Mouse (Mus musculus): ENCODE data around the gene Olfr1042. TPM values are rescaled to one million over a fixed set of nuclear protein-coding genes. Genes with fewer than 3 reads are reported as not detected.

Olfr1042 gene
- not detected for polyA plus RNA-seq (2014; fragmentation: Illumina TruSeq; extraction: RNeasy Lipid Tissue Mini Kit (QIAGEN cat#74804); ENCODE audit: insufficient read depth, low read depth, low replicate concordance)

GRCm38 (mm10) chr2:86161738-86162137 is at the start of gene Olfr1042:
Gene Olfr1042 (minus strand): TSS chr2:86161838.

GRCm38 (mm10) chr2:86202909-86203308 is 41.3 kb upstream of the Olfr1042 start, which contains the start of gene Olfr1045:
Gene Olfr1045 (minus strand): TSS chr2:86203009.

GRCm38 (mm10) chr2:86185583-86185982 is 23.9 kb upstream of the Olfr1042 start, which contains the start of gene Olfr52:
Gene Olfr52 (minus strand): TSS chr2:86185683.

GRCm38 (mm10) chr2:86177720-86178119 is 16.1 kb upstream of the Olfr1042 start, which contains the start of gene Olfr1044:
Gene Olfr1044 (minus strand): TSS chr2:86177820.

DNA sequence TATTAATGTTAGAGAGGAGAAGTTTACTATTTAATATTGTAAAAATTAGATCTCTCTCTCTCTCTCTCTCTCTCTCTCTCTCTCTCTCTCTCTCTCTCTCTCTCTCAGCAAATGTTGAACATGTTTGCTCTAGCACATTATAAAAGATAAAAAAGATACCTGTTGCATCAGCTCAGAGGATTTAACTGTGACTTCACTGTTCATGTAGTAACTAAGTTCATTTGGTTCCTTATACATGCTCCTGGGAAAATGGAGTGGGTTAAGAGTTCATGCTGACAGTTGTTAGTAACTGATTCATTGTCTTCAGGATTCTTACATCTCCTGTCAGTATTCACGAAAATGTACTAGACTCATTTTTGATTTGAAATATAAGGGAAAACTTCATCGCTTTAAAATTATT is 5.8 kb upstream of the Olfr1042 start, which contains the start of gene Olfr1043:
TSS of gene Olfr1043 (minus strand) at position 101 of the 400 bp plus-strand sequence.

DNA sequence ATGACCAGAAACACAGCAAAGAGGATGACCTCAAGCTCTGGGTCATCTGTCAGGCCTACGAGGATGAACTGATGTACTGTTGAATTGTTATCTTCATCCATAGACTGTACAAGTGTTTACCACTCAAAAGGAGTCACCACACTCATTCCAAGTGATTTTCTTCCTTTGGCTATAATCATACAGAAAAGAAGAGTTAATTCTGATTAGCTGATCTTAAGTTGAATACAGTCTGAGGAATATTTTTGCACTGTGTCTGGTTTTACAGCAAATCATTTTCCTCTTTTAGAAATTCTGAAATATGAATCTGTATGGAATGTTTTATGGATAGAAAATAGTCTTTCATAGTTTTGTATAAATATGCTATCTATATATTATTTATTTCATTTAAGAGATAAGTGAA is 15.0 kb downstream of the Olfr1042 start, which contains the start of gene Olfr1040:
TSS of gene Olfr1040 (minus strand) at position 101 of the 400 bp plus-strand sequence.

GRCm38 (mm10) chr2:86135828-86136227 is 25.8 kb downstream of the Olfr1042 start, which contains the start of gene Olfr1039:
Gene Olfr1039 (minus strand): TSS chr2:86135928.

Other genes with a start within 250 kb of the Olfr1042 start
- gene Olfr1025-ps1, start 246.6 kb downstream of the Olfr1042 start, polyA plus RNA-seq (2014; fragmentation: Illumina TruSeq; extraction: RNeasy Lipid Tissue Mini Kit (QIAGEN cat#74804); ENCODE audit: insufficient read depth, low read depth, low replicate concordance): not detected
- gene Olfr1026, start 240.3 kb downstream of the Olfr1042 start, polyA plus RNA-seq (2014; fragmentation: Illumina TruSeq; extraction: RNeasy Lipid Tissue Mini Kit (QIAGEN cat#74804); ENCODE audit: insufficient read depth, low read depth, low replicate concordance): not detected
- not detected for gene Olfr1028, start 211.4 kb downstream of the Olfr1042 start, polyA plus RNA-seq (2014; fragmentation: Illumina TruSeq; extraction: RNeasy Lipid Tissue Mini Kit (QIAGEN cat#74804); ENCODE audit: insufficient read depth, low read depth, low replicate concordance)
- gene Olfr1029, start 187.9 kb downstream of the Olfr1042 start, polyA plus RNA-seq (2014; fragmentation: Illumina TruSeq; extraction: RNeasy Lipid Tissue Mini Kit (QIAGEN cat#74804); ENCODE audit: insufficient read depth, low read depth, low replicate concordance): not detected
- gene Olfr1030, start 182.6 kb downstream of the Olfr1042 start, polyA plus RNA-seq (2014; fragmentation: Illumina TruSeq; extraction: RNeasy Lipid Tissue Mini Kit (QIAGEN cat#74804); ENCODE audit: insufficient read depth, low read depth, low replicate concordance): not detected
- not detected for gene Olfr1031, start 171.5 kb downstream of the Olfr1042 start, polyA plus RNA-seq (2014; fragmentation: Illumina TruSeq; extraction: RNeasy Lipid Tissue Mini Kit (QIAGEN cat#74804); ENCODE audit: insufficient read depth, low read depth, low replicate concordance)
- not detected for gene Olfr1032, start 156.3 kb downstream of the Olfr1042 start, polyA plus RNA-seq (2014; fragmentation: Illumina TruSeq; extraction: RNeasy Lipid Tissue Mini Kit (QIAGEN cat#74804); ENCODE audit: insufficient read depth, low read depth, low replicate concordance)
- 3.4 TPM for gene Olfr1033, start 141.2 kb downstream of the Olfr1042 start, polyA plus RNA-seq (2014; fragmentation: Illumina TruSeq; extraction: RNeasy Lipid Tissue Mini Kit (QIAGEN cat#74804); ENCODE audit: insufficient read depth, low read depth, low replicate concordance)
- 0.06 TPM for gene Olfr1034, start 116.0 kb downstream of the Olfr1042 start, polyA plus RNA-seq (2014; fragmentation: Illumina TruSeq; extraction: RNeasy Lipid Tissue Mini Kit (QIAGEN cat#74804); ENCODE audit: insufficient read depth, low read depth, low replicate concordance)
- not detected for gene Olfr1036, start 87.8 kb downstream of the Olfr1042 start, polyA plus RNA-seq (2014; fragmentation: Illumina TruSeq; extraction: RNeasy Lipid Tissue Mini Kit (QIAGEN cat#74804); ENCODE audit: insufficient read depth, low read depth, low replicate concordance)
- not detected for gene Olfr1037, start 74.5 kb downstream of the Olfr1042 start, polyA plus RNA-seq (2014; fragmentation: Illumina TruSeq; extraction: RNeasy Lipid Tissue Mini Kit (QIAGEN cat#74804); ENCODE audit: insufficient read depth, low read depth, low replicate concordance)
- gene Olfr1039, start 25.9 kb downstream of the Olfr1042 start, polyA plus RNA-seq (2014; fragmentation: Illumina TruSeq; extraction: RNeasy Lipid Tissue Mini Kit (QIAGEN cat#74804); ENCODE audit: insufficient read depth, low read depth, low replicate concordance): not detected
- gene Olfr1040, start 15.1 kb downstream of the Olfr1042 start, polyA plus RNA-seq (2014; fragmentation: Illumina TruSeq; extraction: RNeasy Lipid Tissue Mini Kit (QIAGEN cat#74804); ENCODE audit: insufficient read depth, low read depth, low replicate concordance): not detected
- not detected for gene Olfr1043, start 5.7 kb upstream of the Olfr1042 start, polyA plus RNA-seq (2014; fragmentation: Illumina TruSeq; extraction: RNeasy Lipid Tissue Mini Kit (QIAGEN cat#74804); ENCODE audit: insufficient read depth, low read depth, low replicate concordance)
- not detected for gene Olfr1044, start 16.0 kb upstream of the Olfr1042 start, polyA plus RNA-seq (2014; fragmentation: Illumina TruSeq; extraction: RNeasy Lipid Tissue Mini Kit (QIAGEN cat#74804); ENCODE audit: insufficient read depth, low read depth, low replicate concordance)
- gene Olfr52, start 23.8 kb upstream of the Olfr1042 start, polyA plus RNA-seq (2014; fragmentation: Illumina TruSeq; extraction: RNeasy Lipid Tissue Mini Kit (QIAGEN cat#74804); ENCODE audit: insufficient read depth, low read depth, low replicate concordance): not detected
- not detected for gene Olfr1045, start 41.2 kb upstream of the Olfr1042 start, polyA plus RNA-seq (2014; fragmentation: Illumina TruSeq; extraction: RNeasy Lipid Tissue Mini Kit (QIAGEN cat#74804); ENCODE audit: insufficient read depth, low read depth, low replicate concordance)
- gene Olfr1046, start 57.5 kb upstream of the Olfr1042 start, polyA plus RNA-seq (2014; fragmentation: Illumina TruSeq; extraction: RNeasy Lipid Tissue Mini Kit (QIAGEN cat#74804); ENCODE audit: insufficient read depth, low read depth, low replicate concordance): not detected
- not detected for gene Olfr1047, start 69.6 kb upstream of the Olfr1042 start, polyA plus RNA-seq (2014; fragmentation: Illumina TruSeq; extraction: RNeasy Lipid Tissue Mini Kit (QIAGEN cat#74804); ENCODE audit: insufficient read depth, low read depth, low replicate concordance)
- not detected for gene Olfr1048, start 78.5 kb upstream of the Olfr1042 start, polyA plus RNA-seq (2014; fragmentation: Illumina TruSeq; extraction: RNeasy Lipid Tissue Mini Kit (QIAGEN cat#74804); ENCODE audit: insufficient read depth, low read depth, low replicate concordance)
- not detected for gene Olfr1049, start 96.5 kb upstream of the Olfr1042 start, polyA plus RNA-seq (2014; fragmentation: Illumina TruSeq; extraction: RNeasy Lipid Tissue Mini Kit (QIAGEN cat#74804); ENCODE audit: insufficient read depth, low read depth, low replicate concordance)
- not detected for gene Olfr1051, start 117.2 kb upstream of the Olfr1042 start, polyA plus RNA-seq (2014; fragmentation: Illumina TruSeq; extraction: RNeasy Lipid Tissue Mini Kit (QIAGEN cat#74804); ENCODE audit: insufficient read depth, low read depth, low replicate concordance)
- gene Olfr1052, start 130.6 kb upstream of the Olfr1042 start, polyA plus RNA-seq (2014; fragmentation: Illumina TruSeq; extraction: RNeasy Lipid Tissue Mini Kit (QIAGEN cat#74804); ENCODE audit: insufficient read depth, low read depth, low replicate concordance): not detected
- not detected for gene Olfr1053, start 153.4 kb upstream of the Olfr1042 start, polyA plus RNA-seq (2014; fragmentation: Illumina TruSeq; extraction: RNeasy Lipid Tissue Mini Kit (QIAGEN cat#74804); ENCODE audit: insufficient read depth, low read depth, low replicate concordance)
- gene Olfr1054, start 173.6 kb upstream of the Olfr1042 start, polyA plus RNA-seq (2014; fragmentation: Illumina TruSeq; extraction: RNeasy Lipid Tissue Mini Kit (QIAGEN cat#74804); ENCODE audit: insufficient read depth, low read depth, low replicate concordance): not detected
- gene Olfr1055, start 188.4 kb upstream of the Olfr1042 start, polyA plus RNA-seq (2014; fragmentation: Illumina TruSeq; extraction: RNeasy Lipid Tissue Mini Kit (QIAGEN cat#74804); ENCODE audit: insufficient read depth, low read depth, low replicate concordance): not detected
- gene Olfr1056, start 200.6 kb upstream of the Olfr1042 start, polyA plus RNA-seq (2014; fragmentation: Illumina TruSeq; extraction: RNeasy Lipid Tissue Mini Kit (QIAGEN cat#74804); ENCODE audit: insufficient read depth, low read depth, low replicate concordance): not detected
- gene Olfr1057, start 216.6 kb upstream of the Olfr1042 start, polyA plus RNA-seq (2014; fragmentation: Illumina TruSeq; extraction: RNeasy Lipid Tissue Mini Kit (QIAGEN cat#74804); ENCODE audit: insufficient read depth, low read depth, low replicate concordance): not detected
- not detected for gene Olfr1058, start 226.7 kb upstream of the Olfr1042 start, polyA plus RNA-seq (2014; fragmentation: Illumina TruSeq; extraction: RNeasy Lipid Tissue Mini Kit (QIAGEN cat#74804); ENCODE audit: insufficient read depth, low read depth, low replicate concordance)